Mouse (Mus musculus): ENCODE measurements around the gene Srp14.
A peak's percentile ranks its signal among the peaks of the same experiment; 100 is the strongest.

Srp14 gene

DNA sequence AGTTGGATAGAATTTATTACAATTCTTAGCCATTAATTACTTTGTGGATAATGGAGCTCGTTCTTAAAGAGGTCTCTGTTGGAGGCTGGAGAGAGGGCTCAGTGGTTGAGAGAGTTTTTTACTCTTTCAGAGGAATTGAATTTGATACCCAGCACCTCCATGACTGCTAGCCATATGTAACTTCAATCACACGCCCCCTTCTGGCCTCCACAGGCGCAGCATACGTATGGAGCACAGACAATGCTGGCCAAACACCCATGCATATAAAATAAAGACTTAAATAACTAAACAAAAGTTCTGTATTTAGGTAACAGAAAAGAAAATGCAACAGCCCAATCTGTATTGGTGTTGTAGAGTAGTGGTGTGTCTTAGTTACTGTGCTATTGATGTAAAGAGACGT is 47.9 kb downstream of the Srp14 start:
- peak; percentile 21 to 68 for DNase-seq (ENCODE audit: low spot score in 2 of 2)

DNA sequence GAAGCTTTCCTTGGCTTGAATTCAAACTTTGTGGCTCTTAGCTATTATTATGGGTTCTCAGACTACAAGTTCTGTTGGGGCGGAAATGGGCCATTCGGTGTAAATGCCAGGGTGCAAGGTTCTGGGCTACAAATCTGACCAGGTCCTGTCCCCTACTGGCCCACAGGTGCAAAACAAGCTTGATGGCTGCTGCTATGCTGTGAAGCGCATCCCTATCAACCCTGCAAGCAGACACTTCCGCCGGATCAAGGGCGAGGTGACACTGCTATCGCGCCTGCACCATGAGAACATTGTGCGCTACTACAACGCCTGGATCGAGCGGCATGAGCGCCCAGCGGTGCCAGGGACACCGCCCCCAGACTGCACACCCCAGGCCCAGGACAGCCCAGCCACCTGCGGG is 48.9 kb downstream of the Srp14 start:
- DNase-seq (ENCODE audit: low spot score in 2 of 2): no peak

GRCm38 (mm10) chr2:118429297-118429696 is 50.2 kb downstream of the Srp14 start:
- DNase-seq (ENCODE audit: low spot score in 2 of 2): no peak

DNA sequence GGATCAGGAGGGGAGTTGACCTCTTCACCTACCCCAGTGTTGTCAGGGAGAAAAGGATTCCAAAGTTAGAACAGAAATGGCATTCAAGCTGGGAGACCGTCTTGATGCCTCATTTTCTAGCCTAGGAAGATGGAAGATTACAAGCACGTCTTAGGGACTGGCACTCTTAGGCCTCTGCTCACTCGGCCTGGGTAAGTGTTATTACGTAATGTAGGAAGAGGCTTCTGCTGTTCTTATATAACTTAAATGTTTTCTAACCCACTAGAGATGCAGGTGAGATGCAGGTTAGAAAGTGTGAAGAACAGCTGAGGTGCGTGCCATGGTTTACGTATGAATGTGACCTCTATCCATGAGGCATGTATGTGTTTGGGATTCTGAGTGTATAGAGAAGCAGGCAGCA is 51.2 kb downstream of the Srp14 start:
- DNase-seq (ENCODE audit: low spot score in 2 of 2): no peak
